Mouse (Mus musculus) frontal cortex, postnatal 36 days (tissue): ENCODE measurements around the gene Kcnrg.
"Not testable (repeated sequence)": the region's sequence is repeated elsewhere in the genome, so short reads cannot be mapped to it uniquely, and the experiment has no call there.

ENCODE experiments used
- DNase-seq, 2 experiments: peaks; one replicate each; pipeline ENCODE4 v3.0.0; 2022; ENCODE audit warnings: low spot score in 2 of 2

Gene Kcnrg

DNA sequence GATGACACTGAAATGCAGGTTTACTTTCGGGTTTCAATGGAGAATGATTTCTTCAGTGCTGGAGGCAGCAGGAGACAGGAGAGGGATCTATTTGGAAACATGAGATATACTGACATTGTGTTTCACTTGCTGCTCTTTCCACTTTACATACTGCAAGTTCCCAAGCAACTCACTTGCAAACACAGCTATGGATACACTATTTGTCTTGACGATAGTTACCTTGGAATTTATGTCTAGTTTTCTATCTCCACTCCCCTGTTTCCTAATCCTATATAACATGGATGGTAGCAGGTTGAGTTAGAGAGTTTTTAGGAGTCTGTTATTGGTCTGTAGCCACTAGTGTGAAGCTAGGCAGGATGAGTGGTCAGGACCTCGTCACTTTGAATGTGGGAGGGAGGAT, at the start of gene Kcnrg:
Gene Kcnrg, plus strand, starts transcription at position 301 of the 400 bp plus-strand sequence.
- DNase-seq: no peak

DNA sequence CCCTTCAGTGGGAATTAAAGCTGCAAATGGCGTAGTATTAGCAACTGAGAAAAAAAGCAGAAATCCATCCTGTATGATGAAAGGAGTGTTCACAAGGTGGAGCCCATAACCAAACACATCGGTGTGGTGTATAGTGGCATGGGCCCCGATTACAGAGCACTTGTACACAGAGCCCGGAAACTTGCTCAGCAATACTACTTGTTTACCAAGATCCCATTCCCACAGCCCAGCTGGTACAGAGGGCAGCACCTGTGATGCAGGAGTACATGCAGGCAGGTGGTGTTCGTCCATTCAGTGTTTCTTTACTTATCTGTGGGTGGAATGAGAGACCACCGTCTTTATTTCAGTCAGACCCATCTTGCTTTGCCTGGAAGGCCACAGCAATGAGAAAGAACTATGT, 48.4 kb upstream of the Kcnrg start:
- no peak for DNase-seq

DNA sequence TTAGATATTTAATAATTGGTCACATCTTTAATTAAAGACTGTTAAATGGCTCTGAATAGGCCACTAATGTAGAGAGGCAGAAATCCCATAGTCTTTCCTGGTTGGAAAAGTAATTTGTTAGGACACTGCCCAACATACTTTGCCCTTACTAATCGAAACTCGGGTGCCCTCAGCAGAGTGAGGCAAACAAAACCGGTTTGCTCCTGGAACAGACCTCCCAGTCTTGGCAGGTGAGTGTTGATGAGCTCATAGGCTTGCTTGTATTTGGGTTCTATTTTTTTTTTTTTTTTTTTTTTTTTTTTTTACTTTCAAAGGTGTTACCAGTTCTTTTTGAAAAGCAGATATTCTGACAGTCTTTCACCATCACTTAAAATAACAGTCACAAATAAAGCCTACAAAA, 47.4 kb upstream of the Kcnrg start:
- DNase-seq: no peak

DNA sequence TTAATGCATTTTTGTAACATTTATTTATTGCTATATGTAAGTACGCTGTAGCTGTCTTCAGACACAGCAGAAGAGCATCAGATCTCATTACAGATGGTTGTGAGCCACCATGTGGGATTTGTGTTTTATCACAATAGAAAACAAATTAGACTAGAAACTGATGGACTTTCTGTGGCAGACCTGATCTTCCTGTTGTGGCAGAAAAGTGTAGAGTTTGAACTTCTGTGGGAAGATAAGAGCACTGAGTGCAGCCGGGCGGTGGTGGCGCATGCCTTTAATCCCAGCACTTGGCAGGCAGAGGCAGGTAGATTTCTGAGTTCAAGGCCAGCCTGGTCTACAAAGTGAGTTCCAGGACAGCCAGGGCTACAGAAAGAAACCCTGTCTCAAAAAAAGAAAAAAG, 41.0 kb upstream of the Kcnrg start:
- DNase-seq: not testable (repeated sequence)

DNA sequence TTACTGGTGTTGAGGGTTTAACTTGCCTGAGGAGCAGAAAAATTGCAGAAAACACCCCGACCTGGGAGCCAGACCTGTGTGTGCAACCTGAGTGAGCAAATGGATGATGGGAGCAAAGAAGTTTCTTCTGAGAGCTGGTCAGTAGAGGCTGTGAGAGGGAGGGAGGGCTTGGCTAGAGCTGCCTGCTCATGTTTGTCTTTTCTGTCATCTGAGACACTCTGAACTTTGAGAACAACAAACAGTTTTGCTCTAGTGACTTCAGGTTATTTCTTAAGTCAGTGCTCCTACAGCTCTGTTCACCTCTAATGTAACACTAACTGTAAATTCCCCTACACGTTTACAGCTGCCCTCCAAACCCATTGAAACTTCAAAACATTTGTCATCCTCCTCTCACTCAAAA, 37.9 kb upstream of the Kcnrg start:
- DNase-seq: no peak

DNA sequence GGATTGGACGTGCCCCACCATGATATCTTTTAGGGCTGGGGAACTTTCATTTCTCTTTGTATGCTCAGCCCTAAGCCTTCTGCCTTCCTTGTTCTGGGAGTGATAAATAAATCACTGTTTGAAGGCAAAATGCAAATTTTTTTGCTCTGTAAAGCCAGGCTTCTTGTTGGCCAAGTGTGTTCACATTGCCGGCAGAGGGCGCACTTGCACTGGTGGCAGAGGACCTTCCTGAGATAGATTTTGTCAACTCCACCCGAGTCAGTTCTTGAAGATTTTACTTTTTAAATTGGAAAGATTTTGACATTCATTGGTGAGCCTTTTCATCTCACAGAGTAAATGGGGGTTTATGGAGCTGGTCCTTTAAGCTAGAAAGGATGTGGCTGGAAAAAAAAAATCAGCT, 35.9 kb upstream of the Kcnrg start:
- DNase-seq: peak; percentile 84 to 88

DNA sequence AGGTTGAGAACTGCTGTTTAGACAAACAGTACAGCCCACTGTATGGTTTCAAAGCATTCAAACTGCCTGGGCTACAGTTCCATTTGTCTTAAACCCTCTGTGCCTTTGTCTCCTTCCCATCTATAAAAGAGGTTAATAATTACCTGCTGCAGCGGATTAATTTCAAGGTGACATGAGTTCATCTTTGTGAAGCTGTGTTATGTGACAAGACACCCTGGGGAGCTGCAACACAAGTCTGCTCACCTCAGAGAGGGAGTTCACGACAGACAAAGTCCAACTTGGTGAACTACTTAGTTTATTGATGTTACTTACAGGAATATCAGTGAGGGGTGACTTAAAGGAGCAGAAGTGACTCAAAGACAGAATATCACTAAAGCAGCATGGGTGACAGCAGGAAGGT, 35.1 kb upstream of the Kcnrg start:
- no peak for DNase-seq

DNA sequence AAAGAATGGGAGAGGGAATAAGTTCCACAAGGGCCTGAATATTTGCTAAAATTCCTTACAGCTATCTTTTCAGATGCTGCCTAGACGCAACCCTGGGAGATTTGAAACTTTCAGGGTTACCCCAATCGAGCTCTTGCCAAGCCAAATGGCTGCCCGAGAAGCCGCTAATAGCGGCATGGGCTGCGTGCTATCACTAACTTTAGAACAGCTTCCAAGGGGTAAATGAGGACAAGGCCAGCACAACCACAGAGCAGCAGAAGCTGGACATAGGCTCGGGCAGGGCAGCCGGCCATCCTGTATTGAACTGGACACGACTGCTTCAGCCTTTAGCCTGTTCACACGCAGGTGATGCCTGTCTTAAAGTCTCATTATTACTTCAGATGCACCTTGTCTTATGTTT, 32.2 kb upstream of the Kcnrg start:
- DNase-seq: no peak

DNA sequence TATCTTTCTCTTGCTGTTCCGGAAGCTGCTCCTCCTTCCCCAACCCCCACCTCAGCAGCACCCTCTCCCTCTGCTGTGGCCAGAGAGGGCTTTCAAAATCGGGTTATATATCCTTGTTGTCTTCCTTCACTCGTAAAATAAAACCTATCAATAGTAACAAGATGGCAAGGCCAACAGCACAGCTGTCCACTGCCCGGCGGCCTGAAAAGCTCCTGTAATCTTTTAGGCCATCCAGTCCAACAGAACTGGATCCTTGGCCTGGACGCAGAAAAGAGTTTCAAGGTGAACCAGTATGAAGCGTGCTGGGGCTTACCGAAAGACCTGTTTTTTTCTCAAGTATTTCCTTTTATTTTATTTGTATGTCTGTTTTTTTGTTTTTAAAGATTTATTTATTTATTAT, 31.3 kb upstream of the Kcnrg start:
- DNase-seq: no peak

DNA sequence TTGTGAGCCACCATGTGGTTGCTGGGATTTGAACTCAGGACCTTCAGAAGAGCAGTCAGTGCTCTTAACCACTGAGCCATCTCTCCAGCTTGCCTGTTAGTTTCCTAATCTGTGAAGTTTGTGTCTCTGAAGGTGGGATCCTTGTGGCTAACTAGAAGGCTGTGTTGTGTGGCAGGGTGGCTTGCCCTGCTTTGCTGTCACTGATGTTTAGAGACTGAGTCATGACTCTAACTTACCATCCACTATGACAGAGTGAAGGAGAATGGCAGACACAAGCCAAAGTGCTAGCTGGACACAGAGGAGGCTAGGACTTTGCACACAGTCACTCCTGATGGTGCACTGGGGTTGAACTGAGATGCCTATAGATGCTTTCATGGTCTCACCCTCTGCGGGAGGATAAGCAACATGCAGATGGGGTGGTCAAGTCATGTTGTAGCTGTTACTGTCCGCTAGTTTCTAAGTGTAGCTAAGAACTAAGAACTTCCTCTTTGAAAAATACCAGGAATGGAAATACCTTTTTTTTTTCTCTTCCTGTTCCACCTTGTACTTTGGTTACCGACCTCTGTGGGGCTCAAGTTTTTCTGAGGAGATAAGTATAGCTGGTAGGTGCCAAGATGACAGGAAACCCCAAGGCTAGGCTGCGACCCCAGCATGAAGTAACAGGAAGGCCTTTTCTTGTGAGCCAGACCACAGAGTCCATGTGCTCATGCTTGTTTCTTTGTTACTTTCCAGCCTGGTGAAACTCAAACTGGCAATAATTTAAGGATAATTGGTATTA, 17.8 kb upstream of the Kcnrg start:
- DNase-seq: no peak

DNA sequence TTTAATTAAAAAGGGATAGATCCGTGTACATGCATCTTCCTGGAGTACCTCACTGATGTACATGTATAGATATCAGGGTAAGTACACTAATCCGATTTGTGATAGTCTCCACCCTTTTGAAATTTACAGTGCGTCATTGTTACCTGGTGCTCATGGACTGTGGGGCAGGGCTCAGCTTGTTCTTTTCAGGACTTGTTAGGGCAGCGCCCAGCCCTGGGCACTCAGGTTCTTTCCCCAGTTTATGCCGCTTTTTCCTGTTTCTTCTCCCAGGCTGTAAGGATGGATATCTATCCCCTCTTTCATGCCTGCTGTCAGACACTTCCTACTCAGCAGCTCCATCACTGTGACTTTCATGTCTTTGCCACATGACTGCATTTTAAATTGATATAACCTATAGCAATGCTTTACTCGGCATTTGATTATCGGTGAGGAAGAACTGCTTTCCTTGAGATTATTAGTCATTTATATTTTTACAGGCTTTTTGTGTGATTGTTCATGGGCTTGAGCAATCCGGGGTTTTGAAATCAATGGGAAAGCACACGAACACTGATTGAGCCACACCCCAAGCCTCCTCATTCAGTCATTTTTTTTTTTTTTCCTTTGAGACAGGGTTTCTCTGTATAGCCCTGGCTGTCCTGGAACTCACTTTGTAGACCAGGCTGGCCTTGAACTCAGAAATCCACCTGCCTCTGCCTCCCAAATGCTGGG, 10.4 kb upstream of the Kcnrg start:
- DNase-seq: no peak

DNA sequence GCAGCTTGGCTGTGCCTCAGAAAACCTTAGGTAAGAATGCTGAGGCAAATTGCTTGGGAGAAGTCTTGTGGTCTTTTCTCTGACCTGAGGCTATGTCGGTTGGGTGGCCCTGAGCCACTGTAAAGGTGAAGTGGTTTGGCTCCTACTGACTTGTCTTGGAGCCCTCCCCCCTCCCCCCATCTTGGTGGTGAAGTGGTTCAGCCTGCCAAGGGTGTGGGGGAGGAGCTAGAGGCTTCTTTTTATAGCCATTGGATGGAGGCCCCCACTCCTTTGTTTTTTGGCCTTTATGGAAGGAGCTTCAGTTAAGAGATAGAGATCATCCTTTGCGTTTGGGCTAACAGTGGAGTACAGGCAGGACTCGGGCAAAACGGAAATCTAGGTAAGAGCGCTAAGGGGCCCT, 9.3 kb upstream of the Kcnrg start, which contains the start of gene Trim13:
Gene Trim13, plus strand, starts transcription at position 280 of the 400 bp plus-strand sequence.
- no peak for DNase-seq

DNA sequence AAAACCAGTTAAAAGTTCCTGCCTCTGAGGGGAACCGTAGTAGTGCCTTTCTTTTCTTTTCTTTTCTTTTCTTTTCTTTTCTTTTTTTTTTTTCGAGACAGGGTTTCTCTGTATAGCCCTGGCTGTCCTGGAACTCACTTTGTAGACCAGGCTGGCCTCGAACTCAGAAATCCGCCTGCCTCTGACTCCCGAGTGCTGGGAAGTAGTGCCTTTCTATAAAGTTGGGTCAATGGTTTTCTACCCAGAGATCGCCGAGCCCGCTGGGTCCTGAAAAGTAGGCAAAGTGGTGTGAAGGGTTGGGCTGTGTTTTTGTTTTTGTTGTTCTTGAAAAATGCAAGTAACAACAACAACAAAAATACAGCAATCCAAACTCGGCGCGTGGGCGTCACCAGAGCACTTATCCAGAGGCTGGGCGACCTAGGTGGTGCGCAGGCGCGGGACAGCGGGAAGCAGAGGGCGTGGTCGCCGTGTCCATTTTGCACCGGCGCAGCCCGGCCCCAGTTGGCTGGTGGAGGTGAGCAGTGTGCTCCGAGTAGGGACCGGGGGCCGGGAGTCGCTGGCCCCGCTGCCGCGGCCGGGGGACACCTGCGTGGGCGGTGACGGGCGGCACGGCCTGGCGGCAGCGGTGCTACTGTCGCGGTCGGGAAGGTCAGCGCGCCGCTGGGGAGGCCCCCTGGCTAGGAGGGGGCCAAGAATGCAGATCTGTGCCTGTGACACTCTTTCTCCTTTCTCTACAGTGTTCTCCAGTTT, 8.0 kb upstream of the Kcnrg start:
- DNase-seq: peak; percentile 90 to 91

DNA sequence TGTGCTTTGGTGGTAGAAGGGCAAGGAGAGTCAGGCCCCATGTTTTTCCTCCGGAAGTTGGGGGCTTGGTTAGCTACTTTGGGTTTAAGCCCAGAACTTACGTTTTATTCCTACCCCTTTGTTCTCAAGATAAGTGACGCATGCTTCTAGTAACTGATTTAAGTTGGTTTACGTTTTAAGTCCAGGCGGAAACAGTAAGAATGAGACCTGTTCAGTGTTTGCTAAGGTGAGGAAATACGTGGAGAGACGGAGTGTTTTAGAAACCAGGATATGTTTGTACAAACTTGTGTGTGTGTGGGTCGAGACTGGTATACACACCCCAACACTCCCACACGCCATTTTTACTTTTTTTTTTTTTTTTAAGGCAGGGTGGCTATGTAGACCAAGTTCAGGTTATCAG, 5.9 kb upstream of the Kcnrg start:
- DNase-seq: no peak

DNA sequence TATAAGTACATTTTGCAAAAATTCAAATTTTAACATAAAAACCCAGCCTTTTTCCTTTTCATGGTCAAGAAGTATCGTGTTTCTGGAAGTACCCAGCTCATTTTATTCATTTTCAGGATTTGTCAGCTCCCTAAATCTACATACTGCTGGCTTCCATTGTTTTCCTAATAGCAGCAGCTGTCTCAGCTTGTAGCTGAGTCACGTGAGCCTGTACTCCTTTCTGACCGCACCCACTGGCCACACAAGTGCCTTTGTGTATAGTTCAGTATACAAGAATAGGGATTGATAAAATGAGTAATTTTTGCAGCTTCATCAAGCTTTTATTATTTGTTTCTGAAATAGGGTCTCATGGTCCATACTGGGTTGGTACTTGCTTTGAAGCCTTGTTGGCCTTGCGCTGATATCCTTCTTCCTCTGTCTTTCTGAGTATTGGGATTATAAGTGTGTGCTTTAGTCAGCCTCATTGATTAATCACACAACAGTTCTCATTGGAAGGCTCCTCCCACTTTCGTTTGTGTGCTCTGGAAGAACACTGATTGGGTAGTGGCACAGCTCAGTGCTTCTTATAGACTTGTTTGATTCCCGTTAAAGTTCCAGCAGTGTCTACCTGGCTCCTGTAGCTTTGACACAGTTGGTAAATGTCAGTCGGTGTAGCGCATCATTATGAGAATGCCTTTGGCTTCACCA, 4.0 kb upstream of the Kcnrg start:
- DNase-seq: no peak

DNA sequence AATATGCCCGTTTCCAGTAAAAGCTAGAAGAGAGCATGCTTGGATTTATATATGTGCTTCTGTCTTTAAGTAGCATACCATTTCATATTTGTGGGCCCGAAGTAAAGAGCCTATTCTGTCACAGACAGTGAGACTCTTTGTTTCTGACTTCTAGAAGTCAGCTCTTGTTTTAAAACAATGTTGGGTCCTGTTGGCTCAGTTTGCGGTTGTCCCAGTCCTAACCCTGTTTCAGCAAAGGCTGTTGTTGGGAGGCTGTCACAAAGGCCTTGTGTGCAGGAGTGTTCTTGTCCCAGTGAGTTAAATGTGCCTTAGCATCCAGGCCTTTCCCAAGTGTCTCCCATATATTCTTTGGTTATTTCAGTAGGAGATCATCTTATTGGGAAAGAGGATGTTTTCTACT, 3.2 kb upstream of the Kcnrg start:
- no peak for DNase-seq

DNA sequence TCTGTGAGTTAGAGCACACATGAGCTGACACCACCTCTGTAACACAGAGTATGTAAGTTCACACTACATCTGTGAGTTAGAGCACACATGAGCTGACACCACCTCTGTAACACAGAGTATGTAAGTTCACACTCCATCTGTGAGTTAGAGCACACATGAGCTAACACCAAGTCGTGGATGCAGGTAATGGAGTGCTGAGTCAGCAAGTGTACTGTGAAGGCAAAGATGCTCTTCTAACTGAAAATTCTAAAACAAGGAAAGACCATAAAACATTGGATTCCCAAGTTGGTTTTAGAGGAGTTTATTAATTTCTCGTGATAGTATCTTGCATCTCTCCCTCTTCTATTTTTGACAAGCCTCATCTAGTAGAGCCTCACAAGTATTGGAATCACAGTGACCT, 1.2 kb upstream of the Kcnrg start:
- not testable (repeated sequence) for DNase-seq

DNA sequence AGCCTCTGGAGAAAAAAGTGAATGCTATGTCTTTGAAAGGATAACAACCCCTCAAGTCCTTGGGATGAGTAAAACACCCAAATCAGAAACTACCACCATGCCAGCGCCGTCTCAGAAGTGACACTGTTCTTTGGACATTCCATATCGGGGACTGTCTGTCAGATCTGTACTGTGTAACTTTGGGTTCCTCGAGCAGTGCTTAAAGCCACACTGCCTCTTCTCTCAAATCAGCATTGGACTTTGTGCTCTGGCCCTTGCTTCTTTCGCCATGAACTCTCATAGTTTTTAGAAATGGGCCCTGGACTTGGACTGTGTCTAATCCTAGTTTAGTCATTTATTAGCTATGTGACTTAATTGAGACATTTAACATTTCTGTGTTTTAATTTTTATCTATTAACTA, 4.5 kb downstream of the Kcnrg start:
- no peak for DNase-seq

DNA sequence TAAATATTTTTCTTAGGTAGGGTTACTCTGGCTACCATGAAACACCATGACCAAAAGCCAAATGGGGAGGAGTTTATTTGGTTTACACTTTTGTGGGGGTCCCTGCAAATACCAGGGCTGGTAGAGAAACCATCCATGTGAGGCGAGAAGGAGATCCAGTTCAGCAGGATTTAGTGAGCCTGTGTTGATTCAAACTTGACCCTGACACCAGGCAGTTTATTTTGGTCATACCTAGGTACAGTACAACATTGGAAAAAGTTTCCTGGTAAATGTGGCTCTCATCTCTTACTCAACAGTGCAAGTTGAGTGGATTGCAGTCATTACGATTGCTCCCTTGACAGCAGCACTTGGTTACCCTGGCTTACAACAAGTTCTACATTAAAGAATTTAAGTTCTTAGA, 6.1 kb downstream of the Kcnrg start:
- DNase-seq: no peak

DNA sequence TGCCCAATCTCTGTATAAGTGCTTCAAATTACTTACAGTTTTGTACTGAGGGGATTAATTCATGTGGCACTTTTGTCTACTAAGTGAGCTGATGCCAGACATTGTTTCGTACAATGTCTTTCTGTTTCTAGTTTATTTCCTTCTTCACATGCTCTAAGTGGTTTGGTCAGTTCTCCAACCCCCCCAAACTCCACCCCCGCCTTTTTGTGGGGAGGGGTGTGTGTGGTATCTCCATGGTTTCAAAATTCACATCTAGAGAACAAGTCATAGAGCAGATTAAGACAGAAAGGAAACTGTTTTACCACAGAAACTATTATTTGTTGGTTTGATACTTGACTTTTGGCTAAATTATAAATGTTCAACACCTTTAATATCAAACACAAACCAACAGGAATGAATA, 13.1 kb downstream of the Kcnrg start:
- DNase-seq: no peak

DNA sequence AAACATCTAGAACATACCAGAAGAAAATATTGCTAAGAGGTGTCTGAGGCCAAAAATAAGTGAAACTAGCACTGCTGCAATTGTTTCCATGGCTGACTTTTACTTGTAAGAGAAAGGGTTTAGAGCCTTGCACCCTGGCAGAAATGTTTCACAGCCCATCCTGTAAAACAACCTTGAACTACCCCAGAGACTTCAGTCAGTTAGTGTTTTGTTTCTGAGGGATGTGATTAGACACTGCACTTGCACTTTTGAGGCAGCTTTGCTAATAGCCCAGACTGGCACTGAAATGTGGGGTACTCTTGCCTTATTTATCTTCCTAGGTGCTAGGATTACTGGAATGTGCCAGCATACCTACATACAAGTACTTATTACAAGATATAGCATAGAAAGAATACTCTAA, 28.7 kb downstream of the Kcnrg start:
- no peak for DNase-seq

DNA sequence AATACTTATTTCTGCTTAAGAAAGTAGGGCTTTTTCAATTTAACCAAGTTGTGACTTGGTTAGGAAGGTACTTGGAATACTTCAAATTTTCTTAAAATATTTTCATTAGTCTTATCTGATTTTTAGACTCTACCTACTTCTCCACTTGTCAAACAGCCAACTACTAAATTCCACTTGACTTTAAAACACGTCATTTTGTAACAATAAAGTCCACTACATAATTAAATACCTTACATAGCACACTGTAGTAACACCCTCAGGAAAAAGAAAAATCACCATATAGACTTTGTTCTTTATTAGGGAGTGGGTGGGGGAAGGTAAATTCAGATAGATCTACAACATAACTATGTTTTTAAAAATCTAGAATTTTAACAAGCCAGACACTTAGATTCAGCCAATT, 35.4 kb downstream of the Kcnrg start:
- no peak for DNase-seq
